Mouse (Mus musculus): ENCODE results near the gene Cd247.

DNA sequence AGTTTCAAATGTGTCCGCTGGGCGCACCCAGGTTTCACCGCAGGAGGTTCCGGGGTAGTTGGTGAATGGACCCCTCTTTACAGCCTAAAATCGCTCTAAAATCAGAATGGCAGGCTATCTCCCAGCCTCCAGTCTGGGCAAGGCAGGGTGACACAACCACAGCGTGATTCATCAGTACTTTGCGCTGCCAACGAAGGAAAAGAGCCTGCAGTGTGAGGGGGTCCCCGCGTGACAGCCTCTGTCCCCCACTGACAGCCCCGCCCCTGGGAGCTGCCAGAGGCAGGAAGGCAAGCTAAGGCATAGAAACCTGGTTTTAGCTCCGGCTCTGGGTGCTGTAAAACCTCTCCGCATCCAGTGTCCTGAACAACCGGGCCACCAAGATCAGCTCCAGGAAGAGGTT, 56.9 kb downstream of the Cd247 start:
- TF ChIP-seq CTCF (IDR thresholded peaks at IDR 0.05; ENCODE audit: low read depth) (no peak), EP300 (IDR thresholded peaks at IDR 0.05; ENCODE audit: low read depth) (no peak)

Measured in liver, embryonic 14.5 days (tissue).